Mouse (Mus musculus): Measurements from ENCODE around the gene Cds2. TPM values are rescaled to one million over a fixed set of nuclear protein-coding genes. Genes with fewer than 3 reads are reported as not detected.
"Not testable (repeated sequence)": the region's sequence is repeated elsewhere in the genome, so short reads cannot be mapped to it uniquely, and the experiment has no call there.

Gene Cds2
- polyA plus RNA-seq, 1 experiment from 2014 or later, result 21.7 TPM

- 96% methylated on average over 11 of the region's 11 CpGs for WGBS
Observed at GRCm38 (mm10) chr2:132307213-132307843, 44.4 kb downstream of the Cds2 start.

DNA sequence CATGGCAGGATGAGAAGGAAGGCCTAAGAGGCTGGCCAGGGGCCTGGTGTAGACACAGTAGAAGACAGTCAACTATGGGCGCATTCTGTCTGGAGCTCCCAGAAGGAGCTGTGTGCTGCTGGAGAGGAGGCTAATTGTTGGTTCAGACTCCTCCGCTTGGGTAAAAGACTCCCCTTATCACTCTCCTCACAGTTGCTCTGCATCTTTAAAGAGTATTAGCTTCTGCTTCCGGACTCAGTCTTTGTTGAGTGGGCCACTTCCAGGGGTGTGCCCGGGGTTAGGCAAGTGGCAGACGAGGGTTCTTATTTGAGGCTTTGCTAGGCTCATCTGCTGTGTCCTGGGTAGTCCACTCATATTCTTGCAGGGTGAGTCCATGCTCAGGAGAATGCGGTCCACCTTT is 45.9 kb downstream of the Cds2 start:
- Histone ChIP-seq H3K27me3 (no peaks in the 10 kb centered on the region), H3K36me3 (ENCODE audit: poor library complexity, severe bottlenecking) (peaks cover 66% of the 10 kb centered on the region), H3K4me2 (no peak overlapping the region), H3K9ac (no peak overlapping the region), H3K4me3 (no peak overlapping the region), H3K27ac (no peak overlapping the region), H3K4me1 (no peaks in the 10 kb centered on the region), H3K9me3 (replicated peaks) (no peaks in the 10 kb centered on the region)
- no peak for ATAC-seq
- 95% methylated on average over 6 of the region's 6 CpGs for WGBS

More at GRCm38 (mm10) chr2:132307213-132307843, 44.4 kb downstream of the Cds2 start:
- no peaks in the 10 kb centered on the region for H3K9me3 ChIP-seq (replicated peaks)
- no peak overlapping the region for H3K9ac ChIP-seq
- no peaks in the 10 kb centered on the region for H3K4me1 ChIP-seq
- peaks cover 78% of the 10 kb centered on the region for H3K36me3 ChIP-seq (ENCODE audit: poor library complexity, severe bottlenecking)
- H3K4me2 ChIP-seq, result no peak overlapping the region
- no peak overlapping the region for H3K27ac ChIP-seq
- no peak overlapping the region for H3K4me3 ChIP-seq
- no peak for ATAC-seq
- H3K27me3 ChIP-seq, result no peaks in the 10 kb centered on the region

- Histone ChIP-seq H3K9me3 (replicated peaks) (no peaks in the 10 kb centered on the region), H3K4me3 (no peak overlapping the region), H3K9ac (no peak overlapping the region), H3K27ac (no peak overlapping the region), H3K36me3 (ENCODE audit: poor library complexity, severe bottlenecking) (peaks cover 60% of the 10 kb centered on the region), H3K27me3 (no peaks in the 10 kb centered on the region), H3K4me1 (no peaks in the 10 kb centered on the region), H3K4me2 (no peak overlapping the region)
- ATAC-seq, result no peak
- WGBS, result 94% methylated on average over 6 of the region's 6 CpGs
Observed at GRCm38 (mm10) chr2:132309398-132309930, 46.5 kb downstream of the Cds2 start.

DNA sequence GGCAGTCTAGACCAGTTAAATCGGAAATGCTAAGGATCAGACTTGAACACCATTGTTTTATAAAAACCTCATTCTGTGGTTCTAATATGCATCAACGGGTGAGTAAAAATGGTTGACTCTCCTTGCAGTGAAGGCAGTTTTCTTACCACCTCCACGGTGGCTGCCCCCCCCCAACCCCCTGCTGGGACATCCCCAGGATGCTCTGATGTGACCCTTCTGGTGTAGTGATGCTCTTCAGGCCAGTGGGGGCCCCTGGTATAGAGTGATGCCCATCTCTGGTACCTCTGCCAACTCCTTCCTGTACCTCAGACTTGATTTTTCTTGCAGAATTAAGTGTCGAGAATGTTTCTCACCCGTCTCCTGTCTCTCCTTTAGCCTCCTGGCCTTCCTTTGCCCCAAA is 49.7 kb downstream of the Cds2 start:
- Histone ChIP-seq H3K4me3 (no peak overlapping the region), H3K4me1 (no peaks in the 10 kb centered on the region), H3K27ac (no peak overlapping the region), H3K4me2 (no peak overlapping the region), H3K9ac (no peak overlapping the region), H3K27me3 (no peaks in the 10 kb centered on the region), H3K9me3 (replicated peaks) (no peaks in the 10 kb centered on the region), H3K36me3 (ENCODE audit: poor library complexity, severe bottlenecking) (peaks cover 31% of the 10 kb centered on the region)
- WGBS, result 78% methylated on average over 5 of the region's 5 CpGs
- ATAC-seq, result no peak

DNA sequence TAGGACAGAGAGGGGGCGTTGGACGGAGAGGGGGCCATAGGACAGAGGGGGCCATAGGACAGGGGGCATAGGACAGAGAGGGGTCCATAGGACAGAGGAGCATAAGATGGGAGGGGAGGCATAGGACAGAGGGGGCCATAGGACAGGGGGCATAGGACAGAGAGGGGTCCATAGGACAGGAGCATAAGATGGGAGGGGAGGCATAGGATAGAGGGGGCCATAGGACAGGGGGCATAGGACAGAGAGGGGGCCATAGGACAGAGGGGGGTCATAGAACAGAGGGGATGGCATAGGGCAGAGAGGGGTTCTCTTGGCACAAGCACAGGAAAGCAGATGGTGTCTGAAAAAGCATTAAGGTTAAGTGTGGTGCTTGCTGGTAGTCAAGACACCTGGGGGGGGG is 50.6 kb downstream of the Cds2 start:
- H3K27ac ChIP-seq, result no peak overlapping the region
- ATAC-seq, result no peak

DNA sequence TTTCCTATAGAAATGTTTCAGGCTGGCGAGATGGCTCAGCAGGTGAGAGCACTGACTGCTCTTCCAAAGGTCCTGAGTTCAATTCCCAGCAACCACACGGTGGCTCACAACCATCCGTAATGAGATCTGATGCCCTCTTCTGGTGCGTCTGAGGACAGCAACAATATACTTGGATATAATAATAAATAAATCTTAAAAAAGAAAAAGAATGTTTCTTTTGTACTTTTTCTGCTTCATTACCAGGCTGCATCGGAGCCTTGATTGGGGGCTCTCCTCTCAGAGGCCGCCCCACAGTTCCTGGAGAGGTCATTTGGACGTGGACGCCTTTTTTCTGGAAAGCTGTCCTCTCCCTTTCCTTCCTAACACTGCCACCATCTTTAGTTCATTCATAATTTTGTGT is 51.1 kb downstream of the Cds2 start:
- H3K9ac ChIP-seq; H3K4me3 ChIP-seq; H3K9me3 ChIP-seq (replicated peaks); H3K4me1 ChIP-seq; H3K27me3 ChIP-seq; H3K27ac ChIP-seq; H3K4me2 ChIP-seq; ATAC-seq: not testable (repeated sequence)
- WGBS, result 85% methylated on average over 8 of the region's 8 CpGs
- peaks cover 19% of the 10 kb centered on the region for H3K36me3 ChIP-seq (ENCODE audit: poor library complexity, severe bottlenecking)

More for the DNA sequence above, 50.6 kb downstream of the Cds2 start:
- Histone ChIP-seq H3K4me3 (no peak overlapping the region), H3K36me3 (ENCODE audit: poor library complexity, severe bottlenecking) (peaks cover 23% of the 10 kb centered on the region), H3K9me3 (replicated peaks) (no peaks in the 10 kb centered on the region), H3K4me1 (no peaks in the 10 kb centered on the region), H3K27me3 (no peaks in the 10 kb centered on the region), H3K4me2 (no peak overlapping the region), H3K9ac (no peak overlapping the region)
- WGBS, result 96% methylated on average over 2 of the region's 2 CpGs

GRCm38 (mm10) chr2:132316041-132316808 is 53.3 kb downstream of the Cds2 start:
- Histone ChIP-seq H3K27me3 (no peaks in the 10 kb centered on the region), H3K9ac (no peak overlapping the region), H3K9me3 (replicated peaks) (no peaks in the 10 kb centered on the region), H3K4me1 (no peaks in the 10 kb centered on the region), H3K4me2 (no peak overlapping the region), H3K27ac (no peak overlapping the region), H3K36me3 (ENCODE audit: poor library complexity, severe bottlenecking) (peaks cover 4% of the 10 kb centered on the region; the same call in 1 of the 2 replicates), H3K4me3 (no peak overlapping the region)
- WGBS, result 42% methylated on average over 8 of the region's 8 CpGs
- peak; percentile 84 for ATAC-seq

DNA sequence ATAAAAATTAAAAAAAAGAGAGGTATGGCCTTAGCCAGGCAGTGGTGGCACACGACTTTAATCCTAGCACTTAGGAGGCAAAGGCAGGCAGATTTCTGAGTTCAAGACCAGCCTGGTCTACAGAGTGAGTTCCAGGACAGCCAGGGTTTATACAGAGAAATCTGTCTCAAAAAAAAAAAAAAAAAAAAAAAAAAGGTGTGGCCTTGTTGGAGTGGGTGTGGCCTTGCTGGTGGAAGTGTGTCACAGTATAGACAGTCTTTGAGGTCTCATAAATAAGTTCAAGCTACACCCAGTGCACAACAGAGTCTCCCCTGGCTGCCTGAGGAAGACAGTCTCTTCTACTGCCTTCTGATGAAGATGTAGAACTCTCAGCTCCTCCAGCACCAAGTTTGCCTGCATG is 54.2 kb downstream of the Cds2 start:
- 85% methylated on average over 1 of the region's 1 CpGs for WGBS
- Histone ChIP-seq H3K4me2 (no peak overlapping the region), H3K4me1 (no peaks in the 10 kb centered on the region), H3K9me3 (replicated peaks) (no peaks in the 10 kb centered on the region), H3K9ac (no peak overlapping the region), H3K36me3 (ENCODE audit: poor library complexity, severe bottlenecking) (no peaks in the 10 kb centered on the region), H3K27ac (no peak overlapping the region), H3K4me3 (no peak overlapping the region), H3K27me3 (no peaks in the 10 kb centered on the region)
- ATAC-seq, result no peak

GRCm38 (mm10) chr2:132320516-132320915 is 57.6 kb downstream of the Cds2 start:
- H3K36me3 ChIP-seq (ENCODE audit: poor library complexity, severe bottlenecking), result no peaks in the 10 kb centered on the region
- H3K4me3 ChIP-seq, result no peak overlapping the region
- H3K27me3 ChIP-seq, result no peaks in the 10 kb centered on the region
- ATAC-seq, result no peak
- no peaks in the 10 kb centered on the region for H3K4me1 ChIP-seq
- no peaks in the 10 kb centered on the region for H3K9me3 ChIP-seq (replicated peaks)
- H3K4me2 ChIP-seq, result no peak overlapping the region
- no peak overlapping the region for H3K27ac ChIP-seq
- WGBS, result 73% methylated on average over 5 of the region's 5 CpGs
- H3K9ac ChIP-seq, result no peak overlapping the region

DNA sequence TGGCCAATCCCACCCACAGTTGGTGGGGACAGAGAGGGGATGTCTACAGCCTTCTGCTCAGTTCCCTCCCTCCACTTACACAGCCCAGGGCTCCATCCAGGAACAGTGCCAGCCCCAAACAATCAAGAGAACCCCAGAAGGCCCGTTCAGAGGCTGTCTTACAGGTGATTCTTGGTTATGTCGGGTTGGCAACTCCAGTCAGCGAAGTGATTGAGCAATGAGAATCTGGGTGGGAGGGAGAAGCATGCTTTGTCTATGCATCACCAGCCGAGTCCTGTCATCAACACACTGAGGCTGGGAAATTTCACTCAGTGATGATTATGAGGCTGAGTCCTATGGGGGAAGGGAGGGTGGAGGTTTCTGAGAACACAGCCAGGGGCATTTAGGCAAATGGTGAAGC is 60.6 kb downstream of the Cds2 start:
- no peak for ATAC-seq
- 70% methylated on average over 4 of the region's 4 CpGs for WGBS

GRCm38 (mm10) chr2:132337202-132337601 is 74.3 kb downstream of the Cds2 start:
- H3K9ac ChIP-seq, result no peak overlapping the region
- no peak overlapping the region for H3K27ac ChIP-seq
- H3K4me1 ChIP-seq, result peaks cover 7% of the 10 kb centered on the region; the same call in 1 of the 2 replicates
- 91% methylated on average over 2 of the region's 2 CpGs for WGBS
- H3K27me3 ChIP-seq, result no peaks in the 10 kb centered on the region
- no peaks in the 10 kb centered on the region for H3K9me3 ChIP-seq (replicated peaks)
- no peaks in the 10 kb centered on the region for H3K36me3 ChIP-seq (ENCODE audit: poor library complexity, severe bottlenecking)
- no peak overlapping the region for H3K4me3 ChIP-seq
- ATAC-seq, result no peak
- no peak overlapping the region for H3K4me2 ChIP-seq

More for the DNA sequence above, 60.6 kb downstream of the Cds2 start:
- Histone ChIP-seq H3K9me3 (replicated peaks) (no peaks in the 10 kb centered on the region), H3K4me1 (no peaks in the 10 kb centered on the region), H3K27ac (no peak overlapping the region), H3K27me3 (no peaks in the 10 kb centered on the region), H3K4me3 (no peak overlapping the region), H3K9ac (no peak overlapping the region), H3K4me2 (no peak overlapping the region), H3K36me3 (ENCODE audit: poor library complexity, severe bottlenecking) (no peaks in the 10 kb centered on the region)

- H3K9me3 ChIP-seq (replicated peaks), result no peaks in the 10 kb centered on the region
- H3K27me3 ChIP-seq, result no peaks in the 10 kb centered on the region
- H3K9ac ChIP-seq, result no peak overlapping the region
- ATAC-seq, result no peak
- WGBS, result 84% methylated on average over 2 of the region's 2 CpGs
- H3K4me1 ChIP-seq, result peaks cover 7% of the 10 kb centered on the region; the same call in 1 of the 2 replicates
- H3K4me3 ChIP-seq, result no peak overlapping the region
- H3K27ac ChIP-seq, result no peak overlapping the region
- H3K4me2 ChIP-seq, result no peak overlapping the region
- no peaks in the 10 kb centered on the region for H3K36me3 ChIP-seq (ENCODE audit: poor library complexity, severe bottlenecking)
Observed at GRCm38 (mm10) chr2:132340350-132340749, 77.4 kb downstream of the Cds2 start.
